Mouse (Mus musculus) left cerebral cortex, adult 6 months (tissue): Measurements from ENCODE around the gene Reps2. TPM values are rescaled to one million over a fixed set of nuclear protein-coding genes. Genes with fewer than 3 reads are reported as not detected.

ENCODE experiments used
- long read RNA-seq, 2 experiments: library from polyadenylated mRNA; unstranded; transcript quantifications; one replicate each; pipeline ENCODE4 v2.0.0; 2019 to 2020
- polyA plus RNA-seq: library from polyadenylated mRNA; unstranded; fragments of <200 nt; fragmentation: Nextera tagmentation; gene quantifications from 2 replicates; pipeline ENCODE4 v1.2.3, GENCODE M21; 2021

Gene Reps2
- polyA plus RNA-seq = 67.9 and 76.8 TPM in 2 replicates
- long read RNA-seq, experiment 1, partial matches to known transcripts = 14 of 84 reads
- long read RNA-seq, experiment 1, other reads (novel, unspliced or antisense) = 70 of 84 reads
- long read RNA-seq, experiment 2, partial matches to known transcripts = 1 of 38 reads
- long read RNA-seq, experiment 2, other reads (novel, unspliced or antisense) = 37 of 38 reads

DNA sequence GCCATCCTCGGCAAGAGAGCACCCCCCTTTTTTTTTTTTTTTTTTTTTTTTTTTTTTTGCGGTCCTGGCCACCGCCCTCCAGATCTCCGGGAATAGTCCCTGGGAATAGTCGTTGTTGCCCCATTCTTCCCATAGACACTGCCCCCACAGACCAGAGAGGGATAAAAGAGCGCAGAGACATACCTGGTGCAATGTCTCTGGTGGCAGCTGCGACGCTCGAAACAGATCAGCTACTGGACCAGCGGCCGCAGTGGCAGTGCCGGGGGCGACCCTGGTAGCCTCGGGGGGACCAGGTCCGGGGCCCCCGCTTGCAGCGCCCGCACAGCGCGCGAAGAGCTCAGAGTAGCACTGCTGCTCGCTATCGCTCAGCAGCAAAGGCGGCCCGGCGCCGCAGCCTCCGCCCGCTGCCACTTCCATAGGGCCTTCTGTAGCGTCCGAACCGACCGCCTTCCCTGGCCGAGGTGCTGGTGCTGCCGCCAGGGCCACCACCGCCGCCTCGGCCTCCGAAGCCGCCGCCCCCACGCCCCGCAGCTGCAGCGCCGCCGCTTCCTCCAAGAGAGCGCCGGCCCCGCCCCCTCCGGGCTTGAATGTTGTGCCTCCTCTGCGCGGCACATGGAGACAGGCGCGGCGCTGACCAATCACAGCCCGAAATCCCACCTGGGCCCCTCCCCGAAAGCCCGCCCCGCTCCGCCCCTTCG is at the start of gene Reps2:
Reps2 (minus strand) TSS at position 559 of the 698 bp plus-strand sequence.

Other genes starting within 250 kb of the Reps2 start
- 135 and 181 TPM in 2 replicates for gene Rbbp7, start 116.8 kb upstream of the Reps2 start, polyA plus RNA-seq
- gene Txlng, start 185.8 kb upstream of the Reps2 start, polyA plus RNA-seq = 9.9 and 11.7 TPM in 2 replicates
- gene Syap1, start 244.8 kb upstream of the Reps2 start, polyA plus RNA-seq = 12.4 and 13.3 TPM in 2 replicates